Mouse (Mus musculus): ENCODE data around the gene Tsen2. TPM values are rescaled to one million over a fixed set of nuclear protein-coding genes. Genes with fewer than 3 reads are reported as not detected.

The Tsen2 gene
- polyA plus RNA-seq, 1 experiment from 2014 or later = 18.5 TPM

- DNase-seq (ENCODE audit: low spot score) (peak; percentile 52), ATAC-seq (replicated peaks; ENCODE audit: low FRiP score, low read depth) (peak; percentile 55; the same call in 1 of the 2 replicates)
- no peaks in the 10 kb centered on the region for H3K27me3 ChIP-seq (ENCODE audit: insufficient read depth, low read length)
- TF ChIP-seq CTCF (IDR thresholded peaks at IDR 0.05; ENCODE audit: low read depth) = no peak
- no peak overlapping the region for H3K4me3 ChIP-seq (replicated peaks; ENCODE audit: low read depth, low read length)
- no peak overlapping the region for H3K27ac ChIP-seq
- H3K4me1 ChIP-seq (replicated peaks; ENCODE audit: insufficient read depth, low read length) = 0 out of 2 replicates have a peak, but pooled peaks cover 2% of the 10 kb centered on the region
- WGBS = 85% methylated on average over 3 of the region's 3 CpGs
- no peaks in the 10 kb centered on the region; the same call in 1 of the 2 replicates for H3K9me3 ChIP-seq (replicated peaks; ENCODE audit: low read length)
- H3K36me3 ChIP-seq (ENCODE audit: insufficient read depth, low read length) = no peaks in the 10 kb centered on the region
- H3K4me2 ChIP-seq (ENCODE audit: low read length) = no peak overlapping the region
- H3K9ac ChIP-seq (ENCODE audit: low read depth, low read length) = no peak overlapping the region
Measured at GRCm38 (mm10) chr6:115504160-115504558, 40.3 kb upstream of the Tsen2 start.

GRCm38 (mm10) chr6:115504915-115505314, 39.5 kb upstream of the Tsen2 start:
- TF ChIP-seq CTCF (IDR thresholded peaks at IDR 0.05; ENCODE audit: low read depth) = no peak
- no peak for DNase-seq (ENCODE audit: low spot score)
- H3K4me1 ChIP-seq (replicated peaks; ENCODE audit: insufficient read depth, low read length) = 0 out of 2 replicates have a peak, but pooled peaks cover 2% of the 10 kb centered on the region
- H3K4me3 ChIP-seq (replicated peaks; ENCODE audit: low read depth, low read length) = no peak overlapping the region
- ATAC-seq (replicated peaks; ENCODE audit: low FRiP score, low read depth) = no peak
- no peaks in the 10 kb centered on the region for H3K27me3 ChIP-seq (ENCODE audit: insufficient read depth, low read length)
- WGBS = 81% methylated on average over 5 of the region's 5 CpGs
- no peak overlapping the region for H3K27ac ChIP-seq
- H3K9ac ChIP-seq (ENCODE audit: low read depth, low read length) = no peak overlapping the region
- H3K4me2 ChIP-seq (ENCODE audit: low read length) = no peak overlapping the region
- H3K36me3 ChIP-seq (ENCODE audit: insufficient read depth, low read length) = no peaks in the 10 kb centered on the region
- no peaks in the 10 kb centered on the region; the same call in 1 of the 2 replicates for H3K9me3 ChIP-seq (replicated peaks; ENCODE audit: low read length)

- DNase-seq (ENCODE audit: low spot score) (no peak), ATAC-seq (replicated peaks; ENCODE audit: low FRiP score, low read depth) (no peak)
- 78% methylated on average over 1 of the region's 1 CpGs for WGBS
- no peaks in the 10 kb centered on the region for H3K27me3 ChIP-seq (ENCODE audit: insufficient read depth, low read length)
- H3K4me1 ChIP-seq (replicated peaks; ENCODE audit: insufficient read depth, low read length) = no peaks in the 10 kb centered on the region
- no peak for TF ChIP-seq CTCF (IDR thresholded peaks at IDR 0.05; ENCODE audit: low read depth)
- no peaks in the 10 kb centered on the region for H3K36me3 ChIP-seq (ENCODE audit: insufficient read depth, low read length)
- no peaks in the 10 kb centered on the region; the same call in 1 of the 2 replicates for H3K9me3 ChIP-seq (replicated peaks; ENCODE audit: low read length)
- no peak overlapping the region for H3K4me3 ChIP-seq (replicated peaks; ENCODE audit: low read depth, low read length)
- H3K4me2 ChIP-seq (ENCODE audit: low read length) = no peak overlapping the region
- H3K27ac ChIP-seq = no peak overlapping the region
- no peak overlapping the region for H3K9ac ChIP-seq (ENCODE audit: low read depth, low read length)
Measured at GRCm38 (mm10) chr6:115506425-115506824, 38.0 kb upstream of the Tsen2 start.

- Histone ChIP-seq H3K36me3 (ENCODE audit: insufficient read depth, low read length) (no peaks in the 10 kb centered on the region), H3K27me3 (ENCODE audit: insufficient read depth, low read length) (no peaks in the 10 kb centered on the region), H3K4me3 (replicated peaks; ENCODE audit: low read depth, low read length) (no peak overlapping the region), H3K9ac (ENCODE audit: low read depth, low read length) (no peak overlapping the region), H3K9me3 (replicated peaks; ENCODE audit: low read length) (no peaks in the 10 kb centered on the region; the same call in 1 of the 2 replicates), H3K4me2 (ENCODE audit: low read length) (no peak overlapping the region), H3K27ac (no peak overlapping the region), H3K4me1 (replicated peaks; ENCODE audit: insufficient read depth, low read length) (no peaks in the 10 kb centered on the region)
- WGBS = 92% methylated on average over 3 of the region's 3 CpGs
- DNase-seq (ENCODE audit: low spot score) = no peak
- no peak for TF ChIP-seq CTCF (IDR thresholded peaks at IDR 0.05; ENCODE audit: low read depth)
- no peak for ATAC-seq (replicated peaks; ENCODE audit: low FRiP score, low read depth)
Measured at GRCm38 (mm10) chr6:115511447-115511846, 33.0 kb upstream of the Tsen2 start.

GRCm38 (mm10) chr6:115513207-115513606, 31.3 kb upstream of the Tsen2 start:
- Histone ChIP-seq H3K9me3 (replicated peaks; ENCODE audit: low read length) (no peaks in the 10 kb centered on the region; the same call in 1 of the 2 replicates), H3K9ac (ENCODE audit: low read depth, low read length) (no peak overlapping the region), H3K4me1 (replicated peaks; ENCODE audit: insufficient read depth, low read length) (no peaks in the 10 kb centered on the region), H3K36me3 (ENCODE audit: insufficient read depth, low read length) (no peaks in the 10 kb centered on the region), H3K4me3 (replicated peaks; ENCODE audit: low read depth, low read length) (no peak overlapping the region), H3K27me3 (ENCODE audit: insufficient read depth, low read length) (no peaks in the 10 kb centered on the region), H3K27ac (no peak overlapping the region), H3K4me2 (ENCODE audit: low read length) (no peak overlapping the region)
- ATAC-seq (replicated peaks; ENCODE audit: low FRiP score, low read depth) (no peak), DNase-seq (ENCODE audit: low spot score) (no peak)
- 94% methylated on average over 4 of the region's 4 CpGs for WGBS
- TF ChIP-seq CTCF (IDR thresholded peaks at IDR 0.05; ENCODE audit: low read depth) = no peak

- no peak overlapping the region for H3K9ac ChIP-seq (ENCODE audit: low read depth, low read length)
- no peaks in the 10 kb centered on the region for H3K27me3 ChIP-seq (ENCODE audit: insufficient read depth, low read length)
- no peak for DNase-seq (ENCODE audit: low spot score)
- no peaks in the 10 kb centered on the region for H3K36me3 ChIP-seq (ENCODE audit: insufficient read depth, low read length)
- 68% methylated on average over 4 of the region's 4 CpGs for WGBS
- no peak overlapping the region for H3K27ac ChIP-seq
- TF ChIP-seq CTCF (IDR thresholded peaks at IDR 0.05; ENCODE audit: low read depth) = no peak
- H3K4me3 ChIP-seq (replicated peaks; ENCODE audit: low read depth, low read length) = no peak overlapping the region
- no peaks in the 10 kb centered on the region for H3K9me3 ChIP-seq (replicated peaks; ENCODE audit: low read length)
- no peak overlapping the region for H3K4me2 ChIP-seq (ENCODE audit: low read length)
- H3K4me1 ChIP-seq (replicated peaks; ENCODE audit: insufficient read depth, low read length) = no peaks in the 10 kb centered on the region
- no peak for ATAC-seq (replicated peaks; ENCODE audit: low FRiP score, low read depth)
Measured at GRCm38 (mm10) chr6:115517904-115518303, 26.6 kb upstream of the Tsen2 start.

- Histone ChIP-seq H3K36me3 (ENCODE audit: insufficient read depth, low read length) (no peaks in the 10 kb centered on the region), H3K4me3 (replicated peaks; ENCODE audit: low read depth, low read length) (no peak overlapping the region), H3K27me3 (ENCODE audit: insufficient read depth, low read length) (no peaks in the 10 kb centered on the region), H3K4me2 (ENCODE audit: low read length) (no peak overlapping the region), H3K9me3 (replicated peaks; ENCODE audit: low read length) (no peaks in the 10 kb centered on the region), H3K9ac (ENCODE audit: low read depth, low read length) (no peak overlapping the region), H3K4me1 (replicated peaks; ENCODE audit: insufficient read depth, low read length) (0 out of 2 replicates have a peak, but pooled peaks cover under 1% of the 10 kb centered on the region), H3K27ac (no peak overlapping the region)
- no peak for TF ChIP-seq CTCF (IDR thresholded peaks at IDR 0.05; ENCODE audit: low read depth)
- ATAC-seq (replicated peaks; ENCODE audit: low FRiP score, low read depth) = no peak
- no peak for DNase-seq (ENCODE audit: low spot score)
- 85% methylated on average over 2 of the region's 2 CpGs for WGBS
Measured at GRCm38 (mm10) chr6:115518352-115518751, 26.1 kb upstream of the Tsen2 start.

All from kidney, postnatal 0 days (tissue).